Mouse (Mus musculus): Measurements from ENCODE around the gene Baiap3.

DNA sequence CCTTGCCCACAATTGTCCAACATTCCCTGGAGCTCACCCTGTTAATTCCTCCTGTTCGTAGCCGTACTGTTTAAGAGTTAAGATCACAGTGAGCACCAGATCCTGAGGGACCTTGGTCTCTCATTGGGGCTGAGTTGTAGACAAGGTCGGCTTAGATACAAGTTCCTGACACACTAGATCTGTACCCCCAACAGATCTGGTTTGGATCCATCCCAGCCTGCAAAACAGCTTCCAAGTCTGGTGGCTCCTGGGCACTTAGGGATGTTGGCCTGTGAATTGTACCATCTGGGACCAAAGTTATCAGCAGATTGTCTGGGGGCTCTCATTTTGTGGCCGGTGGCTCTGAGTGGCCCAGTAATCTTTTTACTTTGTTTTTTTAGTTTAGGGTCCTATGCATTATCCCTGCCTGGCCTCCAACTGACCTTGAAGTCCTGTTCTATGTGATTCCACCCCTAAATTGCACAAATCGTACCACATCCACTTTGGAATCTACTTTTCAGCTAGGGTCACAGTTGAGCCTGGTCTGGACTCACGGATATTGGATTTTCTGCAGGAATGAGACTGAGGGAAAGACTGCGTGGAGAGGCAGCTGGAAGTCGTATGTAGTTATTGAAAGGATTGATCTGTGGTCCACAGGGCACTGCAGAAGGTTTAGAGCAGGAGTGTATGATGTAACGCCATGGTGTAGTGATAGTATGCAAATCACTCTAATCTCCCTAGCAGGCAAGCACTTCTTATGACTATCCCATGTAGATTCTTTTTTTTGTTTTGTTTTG is 18.6 kb upstream of the Baiap3 start, which contains the start of gene Ube2i:
- TF ChIP-seq CTCF (IDR thresholded peaks at IDR 0.05; ENCODE audit: low read depth, low read length) (no peak), POLR2A (IDR thresholded peaks at IDR 0.05; ENCODE audit: borderline replicate concordance, low read depth, low read length) (no peak)

Measured in bone marrow macrophage, adult 2 months (primary cell).